Mouse (Mus musculus) heart, adult 9 months (tissue): ENCODE measurements around the gene Ap1m1.

Experiments used
- DNase-seq, 2 experiments: peaks; one replicate each; pipeline ENCODE4 v3.0.0; 2022; ENCODE audit warnings: low spot score in 2 of 2

Gene Ap1m1

GRCm38 (mm10) chr8:72257902-72258238 lies 18.1 kb downstream of the Ap1m1 start:
- no peak for DNase-seq

GRCm38 (mm10) chr8:72259862-72260261 lies 20.0 kb downstream of the Ap1m1 start:
- DNase-seq: no peak

GRCm38 (mm10) chr8:72260585-72260984 lies 20.8 kb downstream of the Ap1m1 start:
- DNase-seq: no peak

GRCm38 (mm10) chr8:72261019-72261418 lies 21.2 kb downstream of the Ap1m1 start:
- peak; percentile 81 to 83 for DNase-seq

GRCm38 (mm10) chr8:72261431-72261830 lies 21.6 kb downstream of the Ap1m1 start:
- DNase-seq: no peak

GRCm38 (mm10) chr8:72261872-72262271 lies 22.1 kb downstream of the Ap1m1 start:
- peak in 1 of 2 experiments; percentile 55 for DNase-seq

- DNase-seq: no peak
Measured at GRCm38 (mm10) chr8:72262756-72263155, 22.9 kb downstream of the Ap1m1 start.

- no peak for DNase-seq
Measured at GRCm38 (mm10) chr8:72263451-72263850, 23.6 kb downstream of the Ap1m1 start.

GRCm38 (mm10) chr8:72265342-72265741 lies 25.5 kb downstream of the Ap1m1 start:
- DNase-seq: peak; percentile 87 to 90

- DNase-seq: no peak
Measured at GRCm38 (mm10) chr8:72266671-72267070, 26.9 kb downstream of the Ap1m1 start.

GRCm38 (mm10) chr8:72267106-72267505 lies 27.3 kb downstream of the Ap1m1 start:
- DNase-seq: no peak

- peak; percentile 95 to 98 for DNase-seq
Measured at GRCm38 (mm10) chr8:72268356-72268755, 28.5 kb downstream of the Ap1m1 start.

GRCm38 (mm10) chr8:72270606-72271005 lies 30.8 kb downstream of the Ap1m1 start:
- no peak for DNase-seq

GRCm38 (mm10) chr8:72271051-72271660 lies 31.3 kb downstream of the Ap1m1 start:
- no peak for DNase-seq

- no peak for DNase-seq
Measured at GRCm38 (mm10) chr8:72271691-72272090, 31.9 kb downstream of the Ap1m1 start.

- DNase-seq: peak; percentile 68 to 77
Measured at GRCm38 (mm10) chr8:72272361-72272760, 32.5 kb downstream of the Ap1m1 start.

GRCm38 (mm10) chr8:72273111-72273770 lies 33.4 kb downstream of the Ap1m1 start:
- no peak for DNase-seq

- no peak for DNase-seq
Measured at GRCm38 (mm10) chr8:72273807-72274206, 34.0 kb downstream of the Ap1m1 start.

- DNase-seq: no peak
Measured at GRCm38 (mm10) chr8:72277244-72277643, 37.4 kb downstream of the Ap1m1 start.

- no peak for DNase-seq
Measured at GRCm38 (mm10) chr8:72279151-72279550, 39.3 kb downstream of the Ap1m1 start.

- peak in 1 of 2 experiments; percentile 51 for DNase-seq
Measured at GRCm38 (mm10) chr8:72281634-72282033, 41.8 kb downstream of the Ap1m1 start.

- no peak for DNase-seq
Measured at GRCm38 (mm10) chr8:72285285-72285684, 45.5 kb downstream of the Ap1m1 start.

GRCm38 (mm10) chr8:72289051-72289450 lies 49.2 kb downstream of the Ap1m1 start:
- DNase-seq: no peak

- DNase-seq: no peak
Measured at GRCm38 (mm10) chr8:72291104-72291503, 51.3 kb downstream of the Ap1m1 start.
